Mouse (Mus musculus): ENCODE data around the gene Npm1.

DNA sequence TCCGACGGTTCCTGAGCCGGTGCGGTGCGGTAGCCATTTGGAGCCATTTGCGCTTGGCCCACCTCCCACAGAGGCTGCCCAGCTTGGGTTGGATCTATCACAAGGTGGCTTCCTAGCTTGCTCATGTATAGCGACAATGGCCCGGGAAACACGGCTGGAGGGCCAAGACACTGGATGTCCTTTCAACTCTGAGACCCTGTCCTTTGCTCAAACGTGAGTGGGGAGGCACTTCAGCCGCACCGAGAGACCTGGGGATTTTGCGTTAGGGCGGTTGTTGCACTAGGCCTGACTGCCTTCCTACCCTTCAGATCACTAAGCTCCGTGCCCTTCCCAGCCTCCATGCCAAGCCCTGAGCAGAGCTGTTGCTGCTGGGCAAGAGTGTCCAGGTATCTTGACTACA lies 34.7 kb upstream of the Npm1 start:
- TF ChIP-seq CTCF (IDR thresholded peaks at IDR 0.05), result no peak
- TF ChIP-seq EP300 (IDR thresholded peaks at IDR 0.05), result no peak

Data from lung, postnatal 0 days (tissue).